Mouse (Mus musculus): ENCODE results near the gene Rnf152.

DNA sequence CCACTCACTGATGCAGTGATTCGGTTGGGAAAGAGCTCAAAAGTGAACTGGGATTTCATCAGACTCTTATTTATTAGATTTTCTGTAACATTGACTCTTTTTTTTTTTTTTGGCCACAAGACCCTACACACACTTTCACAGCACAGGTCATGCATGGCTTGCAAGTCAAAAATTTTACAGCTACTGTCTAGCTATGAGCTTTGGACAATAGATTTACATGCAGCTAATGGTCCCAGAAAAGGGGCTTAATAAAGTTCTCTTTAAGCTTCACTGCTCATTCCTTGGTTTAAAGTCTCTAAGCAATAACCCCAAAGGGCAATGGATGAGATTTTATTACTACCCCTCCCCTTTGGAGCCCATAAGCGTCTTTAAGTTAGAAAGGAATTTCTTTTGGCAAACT is 76.3 kb downstream of the Rnf152 start:
- TF ChIP-seq CTCF (IDR thresholded peaks at IDR 0.05; ENCODE audit: extremely low read depth, insufficient read length, insufficient replicate concordance, low read depth, low read length) (no peak), POLR2A (IDR thresholded peaks at IDR 0.05; ENCODE audit: low read depth, low read length) (no peak)
